ENCODE assay signal across 20 mouse cellular contexts in genomic region chr12:10275226-10275625, GRCm38 (mm10).
"Had no signal": no experiment of that assay in that cellular context is flagged by ENCODE, and none has a peak within 500 bp of the region (broad histone marks: within the 10 kb centered on the region; RNA-seq: fewer than 3 reads in every experiment).

No protein-coding gene starts in this region.

- H3K36me3 ChIP-seq: limb, embryonic 10.5 days; limb, embryonic 13.5 days; liver, embryonic 12.5 days; liver, embryonic 15.5 days; lung, embryonic 15.5 days; midbrain, embryonic 10.5 days; midbrain, embryonic 13.5 days had no signal

- H3K4me2 ChIP-seq: limb, embryonic 13.5 days; liver, embryonic 12.5 days; liver, embryonic 15.5 days; lung, embryonic 15.5 days; midbrain, embryonic 13.5 days had no signal

- H3K27ac ChIP-seq: hindbrain, postnatal 0 days; limb, embryonic 10.5 days; limb, embryonic 13.5 days; liver, embryonic 12.5 days; liver, embryonic 15.5 days; lung, embryonic 15.5 days; midbrain, embryonic 10.5 days; midbrain, embryonic 13.5 days had no signal

- ATAC-seq: hindbrain, postnatal 0 days; inflammation-experienced regulatory T-cells, adult 6 months; liver, embryonic 12.5 days; midbrain, embryonic 13.5 days; midbrain, embryonic 16.5 days had no signal

- H3K27me3 ChIP-seq: limb, embryonic 13.5 days; liver, embryonic 12.5 days; liver, embryonic 15.5 days; lung, embryonic 15.5 days; megakaryocyte, embryonic 14.5 days; midbrain, embryonic 13.5 days had no signal

- DNase-seq: kidney, adult 2 months; kidney, postnatal 25 days; liver; lung, adult 18-20 months; lung, postnatal 10 days; lung, postnatal 36 days; thymus, adult 2 months; thymus, postnatal 14 days; thymus, postnatal 4 days had no signal

- H3K9ac ChIP-seq: limb, embryonic 13.5 days; liver, embryonic 12.5 days; liver, embryonic 15.5 days; lung, embryonic 15.5 days; midbrain, embryonic 13.5 days had no signal

- H3K9me3 ChIP-seq: limb, embryonic 10.5 days; limb, embryonic 13.5 days; liver, embryonic 12.5 days; liver, embryonic 15.5 days; lung, embryonic 15.5 days; megakaryocyte, embryonic 14.5 days; midbrain, embryonic 10.5 days; midbrain, embryonic 13.5 days had no signal

- H3K4me1 ChIP-seq: liver, embryonic 12.5 days; liver, embryonic 15.5 days; lung, embryonic 15.5 days; megakaryocyte, embryonic 14.5 days; midbrain, embryonic 10.5 days; midbrain, embryonic 13.5 days had no signal

- H3K4me3 ChIP-seq: limb, embryonic 10.5 days; limb, embryonic 13.5 days; liver, embryonic 12.5 days; liver, embryonic 15.5 days; lung, embryonic 15.5 days; megakaryocyte, embryonic 14.5 days; midbrain, embryonic 10.5 days; midbrain, embryonic 13.5 days had no signal
